Mouse (Mus musculus): ENCODE measurements around the gene 9230102O04Rik.

The 9230102O04Rik gene

GRCm38 (mm10) chr2:9885217-9885770, 4.0 kb downstream of the 9230102O04Rik start:
- DNase-seq (ENCODE audit: low spot score in 2 of 2): no peak

GRCm38 (mm10) chr2:9884533-9885216, 4.7 kb downstream of the 9230102O04Rik start:
- no peak for DNase-seq (ENCODE audit: low spot score in 2 of 2)

- DNase-seq (ENCODE audit: low spot score in 2 of 2): no peak
Observed at GRCm38 (mm10) chr2:9883803-9884532, 5.4 kb downstream of the 9230102O04Rik start.

- no peak for DNase-seq (ENCODE audit: low spot score in 2 of 2)
Observed at GRCm38 (mm10) chr2:9882926-9883802, 6.2 kb downstream of the 9230102O04Rik start.

- no peak for DNase-seq (ENCODE audit: low spot score in 2 of 2)
Observed at GRCm38 (mm10) chr2:9882371-9882925, 6.9 kb downstream of the 9230102O04Rik start.

GRCm38 (mm10) chr2:9881611-9882023, 7.7 kb downstream of the 9230102O04Rik start:
- DNase-seq (ENCODE audit: low spot score in 2 of 2): no peak

GRCm38 (mm10) chr2:9881051-9881591, 8.2 kb downstream of the 9230102O04Rik start, which contains the start of gene 4930412O13Rik:
Gene 4930412O13Rik, plus strand, starts transcription at chr2:9881252.
- no peak for DNase-seq (ENCODE audit: low spot score in 2 of 2)

- no peak for DNase-seq (ENCODE audit: low spot score in 2 of 2)
Observed at GRCm38 (mm10) chr2:9880271-9880670, 9.1 kb downstream of the 9230102O04Rik start.

- DNase-seq (ENCODE audit: low spot score in 2 of 2): no peak
Observed at GRCm38 (mm10) chr2:9879493-9879892, 9.8 kb downstream of the 9230102O04Rik start.

GRCm38 (mm10) chr2:9879092-9879491, 10.2 kb downstream of the 9230102O04Rik start:
- no peak for DNase-seq (ENCODE audit: low spot score in 2 of 2)

GRCm38 (mm10) chr2:9878564-9879081, 10.7 kb downstream of the 9230102O04Rik start:
- DNase-seq (ENCODE audit: low spot score in 2 of 2): no peak

GRCm38 (mm10) chr2:9877966-9878563, 11.3 kb downstream of the 9230102O04Rik start:
- DNase-seq (ENCODE audit: low spot score in 2 of 2): no peak

- no peak for DNase-seq (ENCODE audit: low spot score in 2 of 2)
Observed at GRCm38 (mm10) chr2:9877326-9877690, 12.0 kb downstream of the 9230102O04Rik start.

- no peak for DNase-seq (ENCODE audit: low spot score in 2 of 2)
Observed at GRCm38 (mm10) chr2:9876621-9877325, 12.6 kb downstream of the 9230102O04Rik start.

GRCm38 (mm10) chr2:9875676-9876357, 13.5 kb downstream of the 9230102O04Rik start:
- DNase-seq (ENCODE audit: low spot score in 2 of 2): no peak

- no peak for DNase-seq (ENCODE audit: low spot score in 2 of 2)
Observed at GRCm38 (mm10) chr2:9875220-9875619, 14.1 kb downstream of the 9230102O04Rik start.

GRCm38 (mm10) chr2:9874467-9875219, 14.7 kb downstream of the 9230102O04Rik start:
- no peak for DNase-seq (ENCODE audit: low spot score in 2 of 2)

GRCm38 (mm10) chr2:9873757-9874156, 15.6 kb downstream of the 9230102O04Rik start:
- no peak for DNase-seq (ENCODE audit: low spot score in 2 of 2)

- no peak for DNase-seq (ENCODE audit: low spot score in 2 of 2)
Observed at GRCm38 (mm10) chr2:9872682-9873081, 16.7 kb downstream of the 9230102O04Rik start.

Data from left cerebral cortex, adult 9 months (tissue).